Mouse (Mus musculus): ENCODE measurements around the gene Nanp.

Nanp gene

DNA sequence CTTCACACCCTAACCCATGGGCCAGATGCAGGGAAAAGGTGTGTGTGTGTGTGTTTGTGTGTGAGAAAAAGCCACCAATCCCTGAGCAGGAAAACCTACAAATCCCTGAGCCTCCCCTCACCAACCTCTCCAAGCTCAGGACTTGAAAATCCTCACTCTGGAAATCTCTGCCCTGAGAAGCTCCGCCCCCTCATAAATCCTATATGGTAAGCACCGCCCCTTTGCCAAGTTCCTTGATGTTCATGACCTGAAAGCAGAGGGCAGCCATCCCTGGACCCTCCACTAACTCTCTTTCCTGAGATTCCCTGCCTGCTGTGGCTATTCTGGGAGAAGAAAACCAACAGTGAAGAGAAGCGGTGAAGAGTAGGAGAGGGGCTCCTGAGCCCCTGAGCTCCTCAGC is 40.2 kb downstream of the Nanp start:
- no peak for DNase-seq (ENCODE audit: low read depth, low spot score)

GRCm38 (mm10) chr2:150997618-150998017 is 41.6 kb downstream of the Nanp start:
- no peak for DNase-seq (ENCODE audit: low read depth, low spot score)

- DNase-seq (ENCODE audit: low read depth, low spot score), result no peak
Measured at GRCm38 (mm10) chr2:150995324-150995723, 43.9 kb downstream of the Nanp start.

GRCm38 (mm10) chr2:150991050-150991449 is 48.1 kb downstream of the Nanp start:
- DNase-seq (ENCODE audit: low read depth, low spot score), result no peak

DNA sequence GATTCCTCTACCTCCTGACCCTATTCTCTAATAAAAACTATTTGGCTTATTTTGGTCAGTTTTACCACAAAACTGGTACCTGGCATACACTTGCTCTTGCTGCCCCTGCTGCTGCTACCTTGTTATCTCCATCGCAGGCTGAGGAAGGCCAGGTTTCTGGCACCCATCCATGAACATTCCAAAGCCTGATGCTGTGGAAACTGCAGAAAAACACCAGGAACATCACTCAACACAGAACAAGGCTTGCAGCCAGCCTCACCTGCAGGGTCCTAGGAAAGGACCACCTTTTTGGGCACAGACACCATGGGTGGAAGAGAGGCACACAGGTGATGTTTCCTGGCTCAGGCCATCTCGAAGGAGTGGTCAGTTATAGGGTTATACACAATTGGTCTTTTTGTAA is 48.7 kb downstream of the Nanp start:
- no peak for DNase-seq (ENCODE audit: low read depth, low spot score)

GRCm38 (mm10) chr2:150985359-150985758 is 53.8 kb downstream of the Nanp start:
- DNase-seq (ENCODE audit: low read depth, low spot score), result no peak

- no peak for DNase-seq (ENCODE audit: low read depth, low spot score)
Measured at GRCm38 (mm10) chr2:150982051-150982450, 57.1 kb downstream of the Nanp start.

DNA sequence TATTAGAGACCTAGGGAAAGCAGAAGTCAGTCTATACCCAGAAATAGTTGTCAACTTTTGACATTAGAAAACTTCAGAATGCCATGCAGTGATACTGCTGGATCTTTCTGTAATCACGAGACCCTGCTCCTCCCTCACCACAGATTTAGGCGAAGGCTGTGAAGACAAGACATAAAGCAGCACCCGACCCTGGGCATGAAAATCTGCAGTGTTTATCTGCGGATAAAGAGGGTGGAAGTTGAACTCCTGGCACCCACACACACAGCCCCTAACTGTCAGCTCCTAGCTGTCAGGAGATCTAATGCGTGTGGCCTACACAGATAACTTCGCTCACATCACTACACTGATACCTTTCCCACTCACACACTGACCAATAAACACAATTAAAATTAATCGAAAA is 57.7 kb downstream of the Nanp start:
- no peak for DNase-seq (ENCODE audit: low read depth, low spot score)

- no peak for DNase-seq (ENCODE audit: low read depth, low spot score)
Measured at GRCm38 (mm10) chr2:150979861-150980620, 59.2 kb downstream of the Nanp start.
